Mouse (Mus musculus) lung, postnatal 0 days (tissue): ENCODE results near the gene Eif4a1.

Experiments
- CTCF ChIP-seq: IDR thresholded peaks from 2 replicates; pipeline ENCODE4 v1.5.1; 2016; ENCODE audit warnings: antibody characterized with exemption, mild to moderate bottlenecking
- EP300 ChIP-seq: IDR thresholded peaks from 2 replicates; pipeline ENCODE4 v1.6.1; 2016; ENCODE audit warnings: antibody characterized with exemption, mild to moderate bottlenecking, control low read depth

DNA sequence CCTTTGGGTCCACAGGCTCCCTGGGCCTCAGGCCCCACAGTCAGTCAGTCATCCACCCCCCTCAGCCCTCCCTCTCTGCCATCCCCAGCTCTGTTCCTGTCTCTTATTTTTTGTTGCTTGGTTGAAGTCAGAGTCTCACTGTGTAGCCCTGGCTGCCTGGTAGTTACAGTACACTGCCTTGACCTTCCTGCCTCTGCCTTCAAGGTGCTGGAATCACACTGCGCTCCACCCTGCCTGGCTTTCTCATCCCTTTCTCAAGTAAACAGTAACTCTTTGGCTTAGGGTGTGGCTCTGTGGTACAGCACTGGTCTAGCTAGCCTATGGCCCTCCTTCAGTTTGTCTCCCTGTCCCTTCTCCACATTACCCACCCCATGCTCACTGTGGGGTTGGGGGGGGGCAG, 17.7 kb upstream of the Eif4a1 start:
- TF ChIP-seq CTCF: no peak
- no peak for TF ChIP-seq EP300
